Mouse (Mus musculus) Muller cell, postnatal 12 days (primary cell): ENCODE measurements around the gene Sertad4.

Experiments used
- DNase-seq: peaks from one replicate; pipeline ENCODE4 v3.0.0-alpha.2; 2015; ENCODE audit errors: inconsistent ontology term

The Sertad4 gene

GRCm38 (mm10) chr1:192851640-192852039 lies 3.9 kb downstream of the Sertad4 start:
- peak; percentile 9 for DNase-seq

GRCm38 (mm10) chr1:192851126-192851525 lies 4.4 kb downstream of the Sertad4 start:
- no peak for DNase-seq

GRCm38 (mm10) chr1:192849616-192850015 lies 5.9 kb downstream of the Sertad4 start:
- DNase-seq, result no peak

- DNase-seq, result no peak
These were observed 8.3 kb downstream of the Sertad4 start for GRCm38 (mm10) chr1:192847254-192847653.

- no peak for DNase-seq
These were observed 14.3 kb downstream of the Sertad4 start for GRCm38 (mm10) chr1:192841094-192841813.

- no peak for DNase-seq
These were observed 14.9 kb downstream of the Sertad4 start for GRCm38 (mm10) chr1:192840655-192841054.

GRCm38 (mm10) chr1:192835211-192835681 lies 20.3 kb downstream of the Sertad4 start:
- peak; percentile 39 for DNase-seq

- DNase-seq, result peak; percentile 82
These were observed 21.0 kb downstream of the Sertad4 start for GRCm38 (mm10) chr1:192834361-192835210.

GRCm38 (mm10) chr1:192833586-192833985 lies 22.0 kb downstream of the Sertad4 start:
- no peak for DNase-seq

- no peak for DNase-seq
These were observed 22.5 kb downstream of the Sertad4 start for GRCm38 (mm10) chr1:192833097-192833496.

GRCm38 (mm10) chr1:192832338-192832737 lies 23.2 kb downstream of the Sertad4 start:
- no peak for DNase-seq

GRCm38 (mm10) chr1:192830444-192830843 lies 25.1 kb downstream of the Sertad4 start:
- no peak for DNase-seq

GRCm38 (mm10) chr1:192828928-192829327 lies 26.6 kb downstream of the Sertad4 start:
- no peak for DNase-seq

GRCm38 (mm10) chr1:192827955-192828354 lies 27.6 kb downstream of the Sertad4 start:
- no peak for DNase-seq

- no peak for DNase-seq
These were observed 29.8 kb downstream of the Sertad4 start for GRCm38 (mm10) chr1:192825746-192826145.

- DNase-seq, result peak; percentile 68
These were observed 32.7 kb downstream of the Sertad4 start for GRCm38 (mm10) chr1:192822652-192823525.

- no peak for DNase-seq
These were observed 33.3 kb downstream of the Sertad4 start for GRCm38 (mm10) chr1:192822309-192822651.

- DNase-seq, result no peak
These were observed 37.2 kb downstream of the Sertad4 start for GRCm38 (mm10) chr1:192818334-192818733.

GRCm38 (mm10) chr1:192815789-192816188 lies 39.8 kb downstream of the Sertad4 start:
- DNase-seq, result no peak

GRCm38 (mm10) chr1:192814700-192815099 lies 40.9 kb downstream of the Sertad4 start:
- no peak for DNase-seq

GRCm38 (mm10) chr1:192812758-192813157 lies 42.8 kb downstream of the Sertad4 start:
- no peak for DNase-seq

GRCm38 (mm10) chr1:192812290-192812689 lies 43.3 kb downstream of the Sertad4 start:
- no peak for DNase-seq
